Mouse (Mus musculus): ENCODE data around the gene Tbc1d4.

Tbc1d4 gene

DNA sequence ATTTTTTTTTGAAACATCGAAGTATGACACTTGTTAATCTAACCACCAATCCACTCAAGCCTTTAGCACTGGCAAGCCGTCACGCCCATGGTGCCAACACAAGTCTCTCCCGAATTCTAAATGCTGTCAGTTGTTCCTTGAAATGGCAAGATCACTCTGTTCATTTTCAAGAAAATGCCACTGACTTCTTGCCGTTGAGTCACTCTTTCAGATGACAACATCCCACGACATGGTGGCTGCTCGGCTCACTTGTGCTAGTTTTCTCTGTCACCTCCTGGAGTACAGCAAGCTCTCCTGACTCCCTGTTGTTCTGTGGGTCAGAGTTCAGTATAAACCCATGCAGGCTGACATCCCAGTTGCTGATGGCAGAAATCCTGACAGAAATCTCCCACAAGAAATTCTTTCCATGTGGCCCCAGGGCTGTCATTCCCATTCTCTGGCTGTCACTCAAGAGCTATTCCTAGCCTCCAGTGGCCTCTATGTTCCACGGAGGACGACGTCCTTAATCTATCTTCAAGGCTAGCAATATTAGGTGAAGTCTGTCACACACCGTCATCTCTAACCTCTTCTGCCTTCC lies 81.5 kb downstream of the Tbc1d4 start:
- no peak for DNase-seq

DNA sequence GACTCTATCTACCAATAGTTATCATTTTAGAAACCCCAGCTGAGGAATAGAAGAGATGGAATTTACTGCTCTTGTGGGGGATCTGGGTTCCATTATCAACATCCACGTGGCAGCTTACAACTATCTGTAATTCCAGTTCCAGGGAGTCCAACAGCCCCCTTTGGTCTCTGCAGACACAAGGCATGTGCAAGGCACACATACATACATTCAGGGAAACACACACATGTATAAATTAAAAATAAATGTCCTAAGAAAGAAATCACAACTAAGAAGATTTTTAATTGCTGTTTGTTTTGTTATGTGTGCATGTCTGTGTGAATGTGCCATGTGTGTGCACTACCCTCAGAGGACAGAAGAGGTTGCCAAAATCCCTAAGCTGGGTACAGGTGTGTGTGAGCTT lies 82.5 kb downstream of the Tbc1d4 start:
- DNase-seq = no peak

DNA sequence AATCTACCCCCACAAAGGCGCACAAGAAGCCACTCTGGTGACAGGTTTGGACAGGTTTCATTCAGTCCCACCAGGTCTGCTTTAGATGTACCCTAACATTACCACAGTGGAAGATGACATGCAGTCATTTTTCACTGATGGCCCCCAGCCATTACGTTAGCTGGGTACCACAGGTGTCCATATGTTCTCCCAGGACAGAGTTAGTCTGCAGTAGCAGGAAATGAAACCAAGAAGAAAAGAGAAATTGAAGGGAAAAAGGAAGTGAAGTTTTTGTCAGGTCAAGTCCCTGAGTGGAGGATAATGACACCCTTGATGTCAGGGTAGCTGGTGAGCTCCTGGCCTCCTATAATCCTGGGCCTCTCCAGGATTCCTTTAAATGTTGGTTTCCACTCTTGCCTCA lies 89.0 kb downstream of the Tbc1d4 start:
- no peak for DNase-seq

- DNase-seq = no peak
Measured at GRCm38 (mm10) chr14:101518259-101518658, 90.7 kb downstream of the Tbc1d4 start.

GRCm38 (mm10) chr14:101517801-101518200 lies 91.2 kb downstream of the Tbc1d4 start:
- DNase-seq = no peak

GRCm38 (mm10) chr14:101517341-101517740 lies 91.7 kb downstream of the Tbc1d4 start:
- DNase-seq = peak; percentile 46

- DNase-seq = no peak
Measured at GRCm38 (mm10) chr14:101516864-101517263, 92.1 kb downstream of the Tbc1d4 start.

GRCm38 (mm10) chr14:101516031-101516430 lies 93.0 kb downstream of the Tbc1d4 start:
- DNase-seq = no peak

- no peak for DNase-seq
Measured at GRCm38 (mm10) chr14:101515271-101515670, 93.7 kb downstream of the Tbc1d4 start.

DNA sequence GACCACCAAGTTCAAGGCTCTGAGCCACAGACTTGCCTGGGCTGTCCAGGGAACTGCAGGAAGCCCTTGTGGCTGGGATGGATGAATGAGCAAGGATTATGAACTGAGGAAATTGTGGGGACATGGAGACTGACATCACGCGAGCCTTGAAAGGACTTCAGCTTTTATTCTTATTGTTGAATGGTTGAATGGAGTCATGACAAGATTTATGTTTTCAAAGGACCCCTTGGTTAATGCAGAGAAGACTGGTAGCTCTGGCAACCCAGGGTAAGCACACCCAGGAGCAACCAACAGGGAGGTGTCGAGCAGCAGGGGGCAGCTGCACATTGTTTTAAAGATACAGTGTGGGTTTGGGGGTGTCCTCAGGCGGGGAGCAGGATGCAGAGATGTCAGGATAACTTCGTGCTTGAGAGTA lies 94.4 kb downstream of the Tbc1d4 start:
- no peak for DNase-seq

GRCm38 (mm10) chr14:101513163-101513562 lies 95.8 kb downstream of the Tbc1d4 start:
- peak; percentile 39 for DNase-seq

DNA sequence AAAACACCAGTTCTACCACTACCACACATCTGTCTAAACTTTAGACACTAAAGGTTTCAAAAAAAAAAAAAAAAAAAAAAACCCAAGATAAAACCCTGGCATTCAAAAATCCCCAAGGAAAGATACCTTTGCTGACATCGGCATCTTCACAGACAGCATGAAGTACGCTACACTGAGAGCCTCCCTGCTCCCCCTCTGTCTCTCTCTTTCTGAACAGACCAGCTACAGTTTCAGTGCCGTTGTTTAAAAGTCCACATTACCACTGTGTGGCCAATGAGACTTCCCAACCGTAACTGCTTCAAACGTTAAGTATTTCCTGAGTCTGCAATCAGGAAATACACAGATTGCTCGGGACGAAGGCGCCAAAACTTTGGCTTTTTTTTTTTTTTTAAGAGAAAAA lies 97.6 kb downstream of the Tbc1d4 start:
- DNase-seq = no peak

DNA sequence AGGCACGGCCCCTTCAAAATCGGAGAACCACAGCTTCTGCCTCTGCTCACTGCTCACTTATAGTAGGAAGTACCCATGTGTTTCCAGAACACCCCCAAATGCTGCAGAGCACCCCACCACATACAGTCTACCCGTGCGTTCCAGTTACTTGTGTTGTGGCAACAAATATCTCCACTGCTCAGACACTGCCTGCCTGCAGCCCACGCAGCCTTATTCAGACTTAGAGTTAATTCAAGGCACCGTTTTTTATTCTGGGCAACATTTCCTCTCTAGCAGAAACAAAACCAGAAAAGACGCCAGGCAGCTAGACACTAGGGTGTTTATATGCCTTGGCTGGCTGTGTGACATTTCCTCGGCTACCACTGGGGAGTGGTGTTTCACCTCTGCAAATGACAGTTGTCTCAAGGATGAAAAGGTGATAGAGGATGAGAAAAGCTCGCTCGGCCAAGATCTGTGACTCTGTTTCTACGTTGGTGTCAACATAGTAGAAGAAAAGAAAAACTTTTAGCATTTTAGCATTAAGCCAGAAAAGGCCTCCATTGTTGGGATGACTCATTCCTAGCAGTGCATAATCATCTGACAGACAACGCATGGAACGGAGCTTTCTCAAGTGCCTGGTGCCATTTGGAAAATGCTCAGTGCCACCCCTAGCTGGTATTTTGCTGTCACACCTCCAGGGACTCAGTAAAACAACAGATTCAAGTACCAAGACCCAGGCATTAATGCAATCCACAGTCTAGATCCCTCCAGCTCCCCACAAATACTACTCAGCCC lies 98.3 kb downstream of the Tbc1d4 start:
- no peak for DNase-seq

DNA sequence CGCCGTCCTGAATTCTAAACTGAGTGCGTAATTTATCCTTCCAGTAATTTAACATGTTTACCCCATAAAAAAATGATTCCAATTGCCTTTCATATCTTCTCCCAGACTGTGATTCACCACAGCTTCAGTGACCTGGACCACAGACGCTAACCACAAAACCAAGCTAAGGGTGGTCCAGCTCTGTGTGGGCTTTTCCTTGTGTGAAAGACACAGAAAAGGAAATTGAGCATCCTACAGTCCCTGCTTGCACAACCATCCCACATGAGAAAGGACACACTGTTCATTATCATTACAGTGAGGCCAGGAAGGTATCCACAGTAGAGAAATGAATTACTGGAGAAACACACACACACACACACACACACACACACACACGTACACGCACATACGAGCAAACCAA lies 99.2 kb downstream of the Tbc1d4 start:
- no peak for DNase-seq

DNA sequence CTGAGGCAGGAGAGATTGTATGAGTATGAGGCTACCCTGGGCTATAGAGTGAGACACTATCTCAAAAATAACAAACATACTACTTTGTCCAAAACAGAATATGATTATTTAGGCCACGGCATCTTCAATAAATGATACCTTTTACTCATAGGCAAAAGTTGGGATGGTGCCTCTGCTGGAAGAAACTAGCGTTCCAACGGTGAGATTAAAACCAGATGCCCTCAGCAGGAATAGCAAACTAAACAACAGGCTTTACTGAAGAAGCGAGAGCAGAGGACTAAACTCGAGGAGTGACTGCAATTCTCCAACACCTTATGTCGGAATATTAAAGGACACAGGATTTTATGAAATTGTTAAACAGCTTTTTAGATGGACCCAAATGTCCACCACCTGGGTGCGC lies 101.0 kb downstream of the Tbc1d4 start:
- no peak for DNase-seq

GRCm38 (mm10) chr14:101507146-101507545 lies 101.8 kb downstream of the Tbc1d4 start:
- DNase-seq = no peak

DNA sequence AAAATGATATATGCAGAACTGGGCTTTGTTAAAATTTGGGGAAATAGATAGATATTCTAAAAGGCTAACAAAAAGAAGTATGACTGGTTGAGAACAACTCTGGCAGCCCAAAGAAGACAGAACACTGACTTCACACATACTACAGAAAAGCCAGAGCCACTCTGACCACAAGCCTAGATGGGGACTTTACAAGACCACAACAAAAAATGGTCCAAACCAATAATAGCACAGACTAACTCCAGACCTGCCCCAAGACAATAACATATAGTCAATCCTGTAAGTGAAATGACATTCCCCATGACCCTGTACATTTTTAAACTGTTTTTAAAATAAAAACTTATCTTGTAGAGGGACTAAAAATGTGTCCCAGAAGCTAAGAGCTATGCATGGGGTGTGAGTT lies 103.2 kb downstream of the Tbc1d4 start:
- no peak for DNase-seq

GRCm38 (mm10) chr14:101504473-101505200 lies 104.4 kb downstream of the Tbc1d4 start:
- no peak for DNase-seq

DNA sequence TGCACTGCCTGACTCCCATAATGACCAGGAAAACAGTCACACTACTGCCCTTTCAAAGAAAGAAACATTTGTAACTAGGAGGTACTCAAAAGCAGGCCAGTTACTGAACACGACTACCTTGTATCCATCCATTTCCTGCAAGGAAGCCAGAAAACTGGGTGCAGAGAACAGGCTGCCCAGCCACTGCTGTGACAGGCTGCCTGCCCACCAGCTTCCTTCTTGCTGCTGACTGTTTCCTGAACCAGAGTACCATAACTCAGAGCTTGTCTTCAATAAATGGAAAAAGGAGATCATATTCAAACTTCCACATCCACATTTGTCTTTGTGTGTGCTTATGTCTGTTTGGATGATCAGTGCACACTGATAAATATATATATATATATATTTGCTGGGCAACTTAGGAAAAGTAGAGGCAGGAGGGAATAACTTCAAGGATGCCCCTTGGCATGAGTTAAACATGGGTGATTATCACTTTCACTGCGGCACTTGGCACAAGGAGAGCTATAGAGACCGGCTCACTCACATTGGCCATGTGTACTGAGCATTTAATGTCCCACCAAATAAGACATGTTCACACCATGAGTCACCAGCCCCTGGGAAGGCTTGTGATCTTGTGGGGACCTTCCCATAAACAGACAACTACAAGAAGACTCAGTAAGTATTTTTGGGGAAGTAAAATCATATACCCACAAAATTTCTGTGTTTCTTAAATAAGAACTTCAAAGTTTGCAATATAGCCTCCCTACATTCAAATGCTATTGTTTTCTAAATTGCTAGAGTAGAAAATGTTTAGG lies 105.6 kb downstream of the Tbc1d4 start:
- peak; percentile 14 for DNase-seq

DNA sequence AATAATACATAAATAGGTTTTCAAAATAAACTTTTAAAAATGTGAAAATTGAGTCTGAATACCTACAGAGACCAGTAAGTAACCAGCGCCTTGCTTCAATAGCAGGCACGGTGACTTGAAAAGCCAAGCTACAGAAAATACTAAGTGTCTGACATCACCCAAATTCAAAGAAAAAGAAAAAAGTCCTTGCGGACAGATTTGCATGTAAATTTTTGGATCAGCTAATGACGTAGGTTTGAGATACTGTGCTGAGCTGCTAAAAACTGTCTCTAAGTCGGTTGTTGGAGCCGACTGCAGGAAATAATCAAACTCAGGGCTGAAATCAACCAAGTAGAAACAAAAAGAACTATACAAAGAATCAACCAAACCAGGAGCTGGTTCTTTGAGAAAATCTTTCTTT lies 107.1 kb downstream of the Tbc1d4 start:
- no peak for DNase-seq

DNA sequence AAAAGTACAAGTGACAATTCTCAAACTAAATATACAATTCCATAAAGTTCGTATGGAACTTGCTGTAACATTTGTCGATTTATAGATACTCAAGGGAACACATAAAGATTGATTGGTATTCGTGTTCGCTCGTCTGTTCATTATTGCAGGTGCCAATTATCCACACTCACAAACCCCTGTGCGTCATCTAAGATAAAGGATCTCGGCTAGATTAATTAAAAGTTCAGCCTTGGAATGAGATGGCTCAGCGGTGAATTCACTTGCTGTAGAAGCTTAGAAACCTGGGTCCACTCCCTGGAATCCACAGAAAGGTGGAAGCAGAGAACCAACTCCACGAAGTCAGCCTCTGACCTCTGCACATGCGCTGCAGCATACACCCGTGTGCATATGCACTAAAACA lies 107.5 kb downstream of the Tbc1d4 start:
- DNase-seq = no peak

- DNase-seq = no peak
Measured at GRCm38 (mm10) chr14:101500826-101501225, 108.2 kb downstream of the Tbc1d4 start.

DNA sequence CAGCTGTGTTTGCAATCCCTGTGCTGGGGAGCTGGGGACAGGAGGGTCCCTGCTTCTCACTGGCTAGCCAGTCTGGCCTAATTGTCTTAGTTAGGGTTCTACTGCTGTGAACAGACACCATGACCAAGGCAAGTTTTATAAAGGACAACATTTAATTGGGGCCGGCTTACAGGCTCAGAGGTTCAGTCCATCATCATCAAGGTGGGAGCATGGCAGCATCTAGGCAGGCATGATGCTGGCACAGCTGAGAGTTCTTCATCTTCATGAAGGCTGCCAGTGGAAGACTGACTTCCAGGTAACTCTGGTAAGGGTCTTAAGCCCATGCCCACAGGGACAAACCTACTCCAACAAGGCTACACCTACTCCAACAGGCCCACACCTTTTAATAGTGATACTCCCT lies 109.2 kb downstream of the Tbc1d4 start:
- DNase-seq = no peak

Data from kidney, postnatal 14 days (tissue).